Mouse (Mus musculus) MEL-GATA-1-ER (cell line): ENCODE results near the gene Nrtn.

Experiments used
- DNase-seq: peaks from one replicate; pipeline ENCODE4 v3.0.0-alpha.2; 2012; ENCODE audit warnings: low read depth; ENCODE audit errors: extremely low read depth

The Nrtn gene

GRCm38 (mm10) chr17:56762769-56763731 is 5.7 kb upstream of the Nrtn start:
- DNase-seq, result peak; percentile 95

- DNase-seq, result peak; percentile 85
These were observed 4.7 kb upstream of the Nrtn start for GRCm38 (mm10) chr17:56761991-56762410.

- no peak for DNase-seq
These were observed 3.7 kb upstream of the Nrtn start for GRCm38 (mm10) chr17:56761077-56761476.

- DNase-seq, result no peak
These were observed 1.9 kb upstream of the Nrtn start for GRCm38 (mm10) chr17:56759261-56759660.

GRCm38 (mm10) chr17:56758132-56758531 is 802 bp upstream of the Nrtn start:
- no peak for DNase-seq

GRCm38 (mm10) chr17:56756703-56757399 is 479 bp downstream of the Nrtn start:
- DNase-seq, result no peak

GRCm38 (mm10) chr17:56754271-56755185 is 2.8 kb downstream of the Nrtn start:
- DNase-seq, result no peak

- DNase-seq, result no peak
These were observed 3.9 kb downstream of the Nrtn start for GRCm38 (mm10) chr17:56753452-56753851.

- DNase-seq, result no peak
These were observed 5.8 kb downstream of the Nrtn start for GRCm38 (mm10) chr17:56751404-56752072.

- DNase-seq, result no peak
These were observed 13.2 kb downstream of the Nrtn start for GRCm38 (mm10) chr17:56744173-56744572.

- no peak for DNase-seq
These were observed 16.6 kb downstream of the Nrtn start for GRCm38 (mm10) chr17:56740788-56741160.

GRCm38 (mm10) chr17:56740118-56740787 is 17.1 kb downstream of the Nrtn start:
- DNase-seq, result no peak

GRCm38 (mm10) chr17:56738221-56738620 is 19.1 kb downstream of the Nrtn start:
- no peak for DNase-seq

GRCm38 (mm10) chr17:56736534-56736933 is 20.8 kb downstream of the Nrtn start:
- DNase-seq, result no peak

GRCm38 (mm10) chr17:56729656-56730055 is 27.7 kb downstream of the Nrtn start:
- no peak for DNase-seq

GRCm38 (mm10) chr17:56729151-56729550 is 28.2 kb downstream of the Nrtn start:
- no peak for DNase-seq

GRCm38 (mm10) chr17:56728117-56728516 is 29.2 kb downstream of the Nrtn start:
- no peak for DNase-seq

GRCm38 (mm10) chr17:56727659-56728058 is 29.7 kb downstream of the Nrtn start:
- no peak for DNase-seq

GRCm38 (mm10) chr17:56727029-56727649 is 30.2 kb downstream of the Nrtn start:
- no peak for DNase-seq
